Mouse (Mus musculus) G1E (cell line): Measurements from ENCODE around the gene Tmem238l.

ENCODE experiments used
- CTCF ChIP-seq: IDR thresholded peaks from 2 replicates; pipeline ENCODE4 v1.5.1; 2012; ENCODE audit warnings: low read depth, low read length, inconsistent platforms, mixed read lengths
- GATA1 ChIP-seq: IDR thresholded peaks from 2 replicates; pipeline ENCODE4 v1.6.1; 2012; ENCODE audit warnings: borderline replicate concordance, low read length, inconsistent platforms, mixed read lengths
- GATA2 ChIP-seq: IDR thresholded peaks from 2 replicates; pipeline ENCODE4 v1.6.1; 2012; ENCODE audit warnings: low read depth, low read length, inconsistent platforms, borderline replicate concordance
- POLR2AphosphoS5 ChIP-seq: IDR thresholded peaks from 2 replicates; pipeline ENCODE4 v1.6.1; 2012; ENCODE audit warnings: low read depth, low read length, inconsistent platforms; ENCODE audit not compliant: insufficient replicate concordance
- TAL1 ChIP-seq: conservative IDR thresholded peaks from 2 replicates; pipeline ENCODE4 v1.6.1; 2012; ENCODE audit warnings: low read depth, low read length, inconsistent platforms, mixed read lengths

GRCm38 (mm10) chr11:66960797-66961196, 4.4 kb downstream of the Tmem238l start:
- TF ChIP-seq CTCF (no peak), TAL1 (no peak), GATA1 (no peak), POLR2AphosphoS5 (no peak), GATA2 (no peak)
